Mouse (Mus musculus) ES-E14 (cell line): ENCODE measurements around the gene Ak9. TPM values are rescaled to one million over a fixed set of nuclear protein-coding genes. Genes with fewer than 3 reads are reported as not detected.

Experiments used
- DNase-seq: peaks from one replicate; pipeline ENCODE4 v3.0.0-alpha.2; 2013; ENCODE audit warnings: low read depth, low spot score
- H3K27ac ChIP-seq: 2 replicates; pipeline ENCODE4 v1.5.1; 2012; ENCODE audit warnings: low read depth, mild to moderate bottlenecking, low read length, moderate library complexity, mixed read lengths; ENCODE audit not compliant: poor library complexity, insufficient read depth, severe bottlenecking
- H3K36me3 ChIP-seq: 2 replicates; pipeline ENCODE4 v1.6.1; 2012; ENCODE audit warnings: mild to moderate bottlenecking, low read length, moderate library complexity, mixed read lengths; ENCODE audit not compliant: control insufficient read depth, poor library complexity, insufficient read depth, severe bottlenecking
- H3K4me1 ChIP-seq, 2 experiments: fragments of 150-350 bp in 1 of 2; sonication (generic) in 1 of 2; 2 replicates each; pipeline ENCODE4 v1.6.1; 2012; ENCODE audit warnings: low read length in 2 of 2, mild to moderate bottlenecking in 1 of 2, mixed read lengths in 1 of 2; ENCODE audit not compliant: control insufficient read depth in 2 of 2, insufficient read depth in 2 of 2, poor library complexity in 1 of 2
- H3K4me3 ChIP-seq, 2 experiments: fragments of 150-350 bp in 1 of 2; sonication (generic) in 1 of 2; 2 replicates each; pipeline ENCODE4 v1.5.1; 2012; ENCODE audit warnings: low read length in 2 of 2, low read depth in 1 of 2, mild to moderate bottlenecking in 1 of 2, mixed read lengths in 1 of 2; ENCODE audit not compliant: insufficient read depth in 1 of 2, poor library complexity in 1 of 2, severe bottlenecking in 1 of 2
- H3K9ac ChIP-seq: 2 replicates; pipeline ENCODE4 v1.6.1; 2012; ENCODE audit warnings: low read depth, mild to moderate bottlenecking, low read length, mixed read lengths; ENCODE audit not compliant: poor library complexity, insufficient read depth, severe bottlenecking
- H3K9me3 ChIP-seq: fragments of 150-350 bp; sonication (generic); 2 replicates; pipeline ENCODE4 v1.6.1; 2012; ENCODE audit warnings: low read depth, mild to moderate bottlenecking, low read length; ENCODE audit not compliant: control insufficient read depth, insufficient read depth
- CHD2 ChIP-seq: IDR thresholded peaks from 2 replicates; pipeline ENCODE4 v1.6.1; 2014; ENCODE audit warnings: mild to moderate bottlenecking, low read depth, low read length, inconsistent platforms
- HCFC1 ChIP-seq: IDR thresholded peaks from 2 replicates; pipeline ENCODE4 v1.6.1; 2012; ENCODE audit warnings: low read length, inconsistent platforms, borderline replicate concordance; ENCODE audit not compliant: insufficient read depth
- MAFK ChIP-seq: IDR thresholded peaks from 2 replicates; pipeline ENCODE4 v1.6.1; 2014; ENCODE audit warnings: mild to moderate bottlenecking, low read depth, low read length, inconsistent platforms; ENCODE audit not compliant: insufficient read depth
- ZC3H11A ChIP-seq: IDR thresholded peaks from 2 replicates; pipeline ENCODE4 v1.6.1; 2012; ENCODE audit warnings: low read depth, mild to moderate bottlenecking, inconsistent platforms, low read length, borderline replicate concordance
- ZNF384 ChIP-seq: IDR thresholded peaks from 2 replicates; pipeline ENCODE4 v1.6.1; 2012; ENCODE audit warnings: low read depth, low read length, inconsistent platforms
- in situ Hi-C, 2 experiments: fragments of 600-800 bp; cut with MboI; formaldehyde crosslinking; loops; one replicate each; pipeline ENCODE4 v1.15.1; 2025; ENCODE audit warnings: low sequenced_read_pairs in 2 of 2, inconsistent platforms in 1 of 2; ENCODE audit not compliant: unreplicated experiment in 2 of 2
- total RNA-seq: library from RNA; depleted of rRNA; stranded (reverse); fragments of 300-350 nt; gene quantifications from 2 replicates; pipeline ENCODE4 v1.2.3, GENCODE M21; 2012

Ak9 gene
- total RNA-seq, 1 experiment: 0.09 TPM

GRCm38 (mm10) chr10:41293019-41293418 is 10.8 kb upstream of the Ak9 start:
- in situ Hi-C loops: loop anchor here in 1 of 2 experiments (10.0 kb wide), 1 partner anchor 288 kb away; no protein-coding TSS in a partner anchor
- no peak for TF ChIP-seq ZNF384
- TF ChIP-seq ZC3H11A: no peak
- no peak for TF ChIP-seq HCFC1
- no peak for TF ChIP-seq MAFK
- no peak for TF ChIP-seq CHD2
- DNase-seq: no peak
- Histone ChIP-seq H3K9me3 (no peaks in the 10 kb centered on the region), H3K36me3 (no peaks in the 10 kb centered on the region), H3K4me3 (no peak overlapping the region), H3K27ac (no peak overlapping the region), H3K4me1 (peaks cover 0 to 2% of the 10 kb centered on the region in 2 experiments; a peak in 1 of 4 replicates), H3K9ac (no peak overlapping the region)

DNA sequence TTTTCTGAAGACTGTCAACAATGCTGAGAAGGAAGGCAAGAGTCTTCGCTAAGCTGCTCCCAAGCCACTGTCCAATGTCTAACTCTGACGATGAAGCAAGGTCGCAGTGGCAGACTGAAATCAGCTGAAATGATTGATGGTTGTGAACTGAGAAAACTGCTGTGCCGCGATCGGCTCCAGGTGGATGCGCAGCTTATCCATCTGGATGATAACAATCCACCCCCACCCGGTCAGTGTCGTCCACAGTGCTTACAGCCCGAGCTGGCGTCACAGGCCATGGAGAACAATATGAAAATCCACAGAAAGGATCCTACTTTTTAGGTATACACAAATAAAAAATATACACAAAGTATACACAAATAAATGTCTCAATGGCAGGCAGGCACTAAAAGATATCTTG is 9.0 kb upstream of the Ak9 start:
- in situ Hi-C loops: loop anchor here in 1 of 2 experiments (10.0 kb wide), 1 partner anchor 290 kb away; no protein-coding TSS in a partner anchor
- H3K27ac ChIP-seq: no peak overlapping the region
- H3K9me3 ChIP-seq: no peaks in the 10 kb centered on the region
- H3K9ac ChIP-seq: no peak overlapping the region
- H3K4me3 ChIP-seq: no peak overlapping the region
- no peak for DNase-seq
- TF ChIP-seq HCFC1 (no peak), ZNF384 (no peak), CHD2 (no peak), MAFK (no peak), ZC3H11A (no peak)
- peaks cover 0 to 2% of the 10 kb centered on the region in 2 experiments; a peak in 2 of 4 replicates for H3K4me1 ChIP-seq
- H3K36me3 ChIP-seq: no peaks in the 10 kb centered on the region

- H3K27ac ChIP-seq: no peak overlapping the region
- peaks cover 2 to 3% of the 10 kb centered on the region in 2 experiments; a peak in 2 of 4 replicates for H3K4me1 ChIP-seq
- TF ChIP-seq ZNF384: no peak
- TF ChIP-seq ZC3H11A: no peak
- no peak for TF ChIP-seq CHD2
- TF ChIP-seq HCFC1: no peak
- TF ChIP-seq MAFK: no peak
- H3K9ac ChIP-seq: no peak overlapping the region
- H3K36me3 ChIP-seq: no peaks in the 10 kb centered on the region
- in situ Hi-C loops: loop anchor here in 1 of 2 experiments (10.0 kb wide), 1 partner anchor 290 kb away; no protein-coding TSS in a partner anchor
- DNase-seq: no peak
- no peak overlapping the region for H3K4me3 ChIP-seq
- H3K9me3 ChIP-seq: no peaks in the 10 kb centered on the region
Measured at GRCm38 (mm10) chr10:41295145-41295544, 8.6 kb upstream of the Ak9 start.

- H3K4me3 ChIP-seq: no peak overlapping the region
- H3K27ac ChIP-seq: no peak overlapping the region
- no peak overlapping the region for H3K9ac ChIP-seq
- TF ChIP-seq CHD2: no peak
- TF ChIP-seq HCFC1: no peak
- TF ChIP-seq ZNF384: no peak
- TF ChIP-seq ZC3H11A: no peak
- TF ChIP-seq MAFK: no peak
- peaks cover 4 to 6% of the 10 kb centered on the region in 2 experiments; a peak in 3 of 4 replicates for H3K4me1 ChIP-seq
- no peak for DNase-seq
- no peaks in the 10 kb centered on the region for H3K36me3 ChIP-seq
- H3K9me3 ChIP-seq: no peaks in the 10 kb centered on the region
- in situ Hi-C loops: no loop called here
Measured at GRCm38 (mm10) chr10:41300161-41300560, 3.6 kb upstream of the Ak9 start.
